Mouse (Mus musculus) erythroblast, embryonic 14.5 days (primary cell): ENCODE data around the gene Gm28051.

Experiments used
- GATA1 ChIP-seq: IDR thresholded peaks from 2 replicates; pipeline ENCODE4 v1.6.1; 2012; ENCODE audit warnings: low read length, inconsistent platforms, mixed read lengths
- TAL1 ChIP-seq: IDR thresholded peaks from 3 replicates; pipeline ENCODE4 v1.6.1; 2012; ENCODE audit warnings: low read length, inconsistent platforms, mixed read lengths

DNA sequence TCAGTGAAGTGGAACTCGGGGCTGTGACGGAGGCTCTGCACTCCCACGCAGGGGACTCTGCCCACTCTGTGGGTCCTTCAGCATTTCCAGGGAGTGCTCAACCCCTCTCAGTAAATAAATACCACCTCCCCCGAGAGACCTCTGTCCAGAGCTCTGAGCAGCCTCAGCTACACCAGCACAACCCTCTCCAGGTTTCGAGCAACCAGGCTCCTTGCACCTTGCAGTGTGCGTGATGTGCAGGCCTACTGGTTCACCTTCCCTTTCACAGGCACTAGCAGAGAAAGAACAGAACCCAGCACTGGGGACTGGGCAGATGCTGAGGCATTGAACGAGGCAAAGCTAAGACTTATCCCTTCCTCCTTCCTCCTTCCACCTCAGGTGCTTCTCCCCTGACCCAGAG is 60.2 kb downstream of the Gm28051 start:
- no peak for TF ChIP-seq TAL1
- no peak for TF ChIP-seq GATA1
